Mouse (Mus musculus): ENCODE data around the gene Rcn3.

DNA sequence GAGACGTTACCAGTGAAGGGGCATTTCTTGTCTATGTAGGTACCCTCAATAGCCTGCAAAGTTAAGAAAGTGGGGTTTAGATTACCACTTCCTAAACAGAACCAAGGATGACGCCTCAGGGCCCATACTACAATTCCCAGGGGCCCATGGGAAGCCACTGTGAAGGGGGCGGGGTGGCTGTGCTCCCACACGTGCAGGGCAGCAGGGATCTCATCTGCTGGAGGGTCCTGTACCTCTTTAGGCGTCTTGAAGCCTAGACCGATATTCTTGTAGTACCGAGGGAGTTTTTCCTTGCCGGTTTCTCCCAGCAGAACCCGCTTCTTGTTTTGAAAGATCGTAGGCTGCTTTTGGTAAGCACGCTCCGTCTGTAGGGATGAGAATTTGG is 31.2 kb upstream of the Rcn3 start:
- no peak for TF ChIP-seq GATA1 (IDR thresholded peaks at IDR 0.05; ENCODE audit: low read length)
- TF ChIP-seq TAL1 (IDR thresholded peaks at IDR 0.05; ENCODE audit: low read length): no peak

Measured in erythroblast, embryonic 14.5 days (primary cell).